Mouse (Mus musculus) midbrain, postnatal 0 days (tissue): ENCODE data around the gene Cdk6. TPM values are rescaled to one million over a fixed set of nuclear protein-coding genes. Genes with fewer than 3 reads are reported as not detected.

Source experiments
- ATAC-seq: fragments of 200-750 bp; cut with Nextera tagmentation; 2 replicates; pipeline ENCODE4 v1.8.0; 2017; ENCODE audit warnings: moderate number of reproducible peaks, mild to moderate bottlenecking, moderate TSS enrichment, moderate library complexity; ENCODE audit not compliant: low FRiP score
- DNase-seq: peaks from one replicate; pipeline ENCODE4 v3.0.0-alpha.2; 2015; ENCODE audit warnings: low spot score
- H3K27ac ChIP-seq: fragments of 300-500 bp; sonication (generic); 2 replicates; pipeline ENCODE4 v1.5.1; 2014; ENCODE audit warnings: low read depth, mild to moderate bottlenecking, low read length, mixed read lengths
- H3K27me3 ChIP-seq: fragments of 300-500 bp; sonication (generic); 2 replicates; pipeline ENCODE4 v1.6.1; 2014; ENCODE audit warnings: low read length, control low read depth, mixed read lengths; ENCODE audit not compliant: insufficient read depth
- H3K36me3 ChIP-seq: fragments of 300-500 bp; sonication (generic); 2 replicates; pipeline ENCODE4 v1.6.1; 2014; ENCODE audit warnings: low read length, control low read depth, mixed read lengths; ENCODE audit not compliant: insufficient read depth
- H3K4me1 ChIP-seq: fragments of 300-500 bp; sonication (generic); 2 replicates; pipeline ENCODE4 v1.6.1; 2014; ENCODE audit warnings: mild to moderate bottlenecking, control low read depth, antibody characterized with exemption, low read length, mixed read lengths; ENCODE audit not compliant: insufficient read depth
- H3K4me2 ChIP-seq: fragments of 300-500 bp; sonication (generic); 2 replicates; pipeline ENCODE4 v1.6.1; 2014; ENCODE audit warnings: low read depth, mild to moderate bottlenecking, low read length, mixed read lengths; ENCODE audit not compliant: poor library complexity, severe bottlenecking
- H3K4me3 ChIP-seq: fragments of 300-500 bp; sonication (generic); 2 replicates; pipeline ENCODE4 v1.5.1; 2014; ENCODE audit warnings: low read depth, mild to moderate bottlenecking, low read length, moderate library complexity
- H3K9ac ChIP-seq: fragments of 300-500 bp; sonication (generic); replicated peaks from 2 replicates; pipeline ENCODE4 v1.6.1; 2014; ENCODE audit warnings: mild to moderate bottlenecking, low read length, moderate library complexity, mixed read lengths; ENCODE audit not compliant: poor library complexity, severe bottlenecking
- H3K9me3 ChIP-seq: fragments of 300-500 bp; sonication (generic); 2 replicates; pipeline ENCODE4 v1.6.1; 2016; ENCODE audit warnings: low read length, control low read depth
- CTCF ChIP-seq: IDR thresholded peaks from 2 replicates; pipeline ENCODE4 v1.5.1; 2016; ENCODE audit warnings: antibody characterized with exemption, mild to moderate bottlenecking
- WGBS: fragments of 180-500 bp; shearing (Covaris S2); extraction: QIAGEN DNeasy Blood & Tissue Kit; methylation state at CpG from one replicate; pipeline ENCODE4 v1.1.7; 2014; 5-methylcytosine and 5-hydroxymethylcytosine counted together
- polyA plus RNA-seq: library from polyadenylated mRNA; unstranded; fragments of >200 nt; fragmentation: Nextera tagmentation; extraction: Ambion mirVana; gene quantifications from 2 replicates; pipeline ENCODE4 v1.2.1, GENCODE M21; 2015
- total RNA-seq: library from RNA; depleted of rRNA; stranded (reverse); fragments of >200 nt; gene quantifications from 2 replicates; pipeline ENCODE4 v1.2.3, GENCODE M21; 2014; rRNA removed

Gene Cdk6
- total and polyA plus RNA-seq, 2 experiments from 2014 or later = 4.0 to 7.1 TPM

DNA sequence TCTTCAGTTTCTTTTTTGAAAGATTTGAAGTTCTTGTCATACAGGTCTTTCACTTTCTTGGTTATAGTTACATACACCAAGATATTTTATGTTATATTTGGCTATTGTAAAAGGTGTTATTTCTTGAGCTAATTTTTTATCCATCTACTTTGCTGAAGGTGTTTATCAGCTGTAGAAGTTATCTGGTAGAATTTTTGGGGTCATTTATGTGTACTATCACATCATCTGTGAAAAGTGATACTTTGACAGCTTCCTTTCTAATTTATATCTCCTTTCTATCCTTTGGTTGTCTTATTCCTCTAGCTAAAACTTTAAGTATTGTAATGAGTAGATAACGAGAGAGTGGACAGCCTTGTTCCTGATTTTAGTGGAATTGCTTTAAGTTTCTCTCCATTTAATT, 210.2 kb downstream of the Cdk6 start:
- peaks cover 16% of the 10 kb centered on the region for H3K36me3 ChIP-seq
- H3K9ac ChIP-seq = no peak overlapping the region
- no peaks in the 10 kb centered on the region for H3K27me3 ChIP-seq
- no peak overlapping the region for H3K4me2 ChIP-seq
- H3K9me3 ChIP-seq = no peaks in the 10 kb centered on the region
- DNase-seq = no peak
- 100% methylated on average over 1 of the region's 1 CpGs for WGBS
- no peak overlapping the region for H3K27ac ChIP-seq
- no peak for ATAC-seq
- no peak for TF ChIP-seq CTCF
- no peak overlapping the region for H3K4me3 ChIP-seq
- H3K4me1 ChIP-seq = no peaks in the 10 kb centered on the region

DNA sequence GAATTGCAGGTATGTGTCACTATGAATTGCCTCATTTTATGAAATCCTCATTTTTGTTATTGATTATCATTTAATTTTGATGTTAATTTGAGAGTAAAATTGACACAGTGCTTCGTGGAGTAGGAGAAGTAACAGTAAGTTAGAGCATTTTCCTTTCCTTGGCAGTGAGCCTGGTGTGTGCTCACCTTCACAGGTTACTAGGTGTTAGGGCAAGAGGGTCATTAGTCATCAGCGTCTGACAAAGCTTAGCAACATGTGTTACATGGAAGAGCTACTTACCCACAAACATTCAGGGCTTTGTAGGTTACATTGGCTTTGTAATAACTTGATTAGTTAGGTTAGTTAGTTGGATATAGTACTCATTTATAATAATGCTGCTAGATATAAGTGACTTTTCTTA, 212.9 kb downstream of the Cdk6 start:
- TF ChIP-seq CTCF = no peak
- 94% methylated on average over 2 of the region's 2 CpGs for WGBS
- Histone ChIP-seq H3K9me3 (no peaks in the 10 kb centered on the region), H3K27ac (no peak overlapping the region), H3K4me2 (no peak overlapping the region), H3K4me1 (no peaks in the 10 kb centered on the region), H3K9ac (no peak overlapping the region), H3K4me3 (no peak overlapping the region), H3K27me3 (no peaks in the 10 kb centered on the region), H3K36me3 (peaks cover 26% of the 10 kb centered on the region)
- no peak for ATAC-seq
- DNase-seq = no peak

DNA sequence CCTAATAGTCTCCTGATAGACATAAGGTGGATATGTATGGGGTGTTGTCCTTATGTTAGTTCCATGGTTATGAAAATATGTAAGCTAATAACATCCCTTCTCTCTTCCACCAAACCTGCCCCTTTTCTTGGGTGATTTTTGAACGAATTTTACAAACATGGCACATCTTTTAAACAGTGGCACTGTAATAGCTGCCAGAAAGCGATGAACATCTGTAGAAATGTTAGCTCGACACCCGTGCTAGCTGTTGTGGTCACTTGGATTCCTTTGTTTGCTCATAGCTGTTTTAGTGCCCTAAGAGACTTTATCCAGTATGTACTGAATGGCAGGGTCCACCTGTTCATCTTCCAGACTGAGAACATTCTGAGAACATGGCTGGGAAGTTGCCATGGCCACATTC, 230.0 kb downstream of the Cdk6 start, which contains the start of gene 1700109H08Rik:
Gene 1700109H08Rik, plus strand, starts transcription at position 301 of the 400 bp plus-strand sequence.
- no peak within 1 kb of the TSS for H3K4me2 ChIP-seq
- DNase-seq (no peak), ATAC-seq (no peak)
- no peak for TF ChIP-seq CTCF
- no peak within 1 kb of the TSS for H3K4me3 ChIP-seq
- H3K9me3 ChIP-seq = no peaks in the 10 kb centered on the region
- no peak within 1 kb of the TSS for H3K9ac ChIP-seq
- no peaks in the 10 kb centered on the region for H3K27me3 ChIP-seq
- WGBS = 97% methylated on average over 4 of the region's 4 CpGs
- peaks cover 58% of the 10 kb centered on the region for H3K36me3 ChIP-seq
- H3K27ac ChIP-seq = no peak within 1 kb of the TSS
- no peaks in the 10 kb centered on the region for H3K4me1 ChIP-seq

DNA sequence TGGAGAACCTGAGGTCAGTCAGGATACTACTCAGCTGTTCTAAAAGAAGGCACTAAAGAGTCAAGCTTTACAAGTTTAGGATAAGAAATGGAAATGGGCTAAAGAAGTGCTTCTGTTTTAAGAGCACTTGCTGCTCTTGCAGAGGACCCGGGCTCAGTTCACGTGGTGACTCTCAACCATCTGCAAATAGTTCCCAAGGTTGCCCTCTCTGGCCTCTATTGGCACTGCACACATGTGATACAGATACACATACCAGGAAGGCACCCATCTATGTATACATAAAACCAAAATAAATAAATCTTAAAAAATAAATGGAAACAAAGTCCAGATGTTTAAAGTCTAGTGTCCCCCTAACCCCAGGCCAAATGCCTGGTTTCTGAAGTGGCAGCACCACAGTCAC, 233.5 kb downstream of the Cdk6 start:
- H3K27me3 ChIP-seq = no peaks in the 10 kb centered on the region
- H3K36me3 ChIP-seq = peaks cover 66% of the 10 kb centered on the region
- DNase-seq (no peak), ATAC-seq (no peak)
- no peaks in the 10 kb centered on the region for H3K4me1 ChIP-seq
- no peak overlapping the region for H3K4me2 ChIP-seq
- no peak overlapping the region for H3K27ac ChIP-seq
- whole genome bisulfite sequencing = 95% methylated on average over 2 of the region's 2 CpGs
- H3K4me3 ChIP-seq = no peak overlapping the region
- H3K9ac ChIP-seq = no peak overlapping the region
- no peak for TF ChIP-seq CTCF
- no peaks in the 10 kb centered on the region for H3K9me3 ChIP-seq

DNA sequence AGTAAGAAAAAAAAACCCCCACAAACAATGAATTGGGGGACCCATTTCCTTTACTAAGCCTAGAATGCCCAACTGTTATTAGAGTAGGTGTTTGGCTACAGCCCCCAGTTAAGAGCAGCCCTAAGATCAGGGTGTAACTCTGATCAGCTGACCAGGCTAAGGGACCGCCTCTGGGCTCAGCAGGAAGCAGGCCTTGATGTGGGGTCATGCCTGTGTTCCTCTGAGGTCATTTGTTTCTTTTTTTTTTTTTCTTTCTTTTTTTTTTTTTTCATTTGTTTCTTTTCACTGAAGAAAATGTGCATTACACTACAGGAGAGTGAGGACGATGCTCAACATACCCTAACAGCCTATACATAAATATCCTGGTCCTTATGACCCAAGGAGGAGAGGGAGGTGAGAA, 236.7 kb downstream of the Cdk6 start:
- Histone ChIP-seq H3K4me2 (no peak overlapping the region), H3K27ac (no peak overlapping the region), H3K36me3 (peaks cover 55% of the 10 kb centered on the region), H3K9me3 (no peaks in the 10 kb centered on the region), H3K4me3 (no peak overlapping the region), H3K9ac (no peak overlapping the region), H3K27me3 (no peaks in the 10 kb centered on the region), H3K4me1 (no peaks in the 10 kb centered on the region)
- WGBS = 89% methylated on average over 2 of the region's 2 CpGs
- DNase-seq (no peak), ATAC-seq (no peak)
- no peak for TF ChIP-seq CTCF

DNA sequence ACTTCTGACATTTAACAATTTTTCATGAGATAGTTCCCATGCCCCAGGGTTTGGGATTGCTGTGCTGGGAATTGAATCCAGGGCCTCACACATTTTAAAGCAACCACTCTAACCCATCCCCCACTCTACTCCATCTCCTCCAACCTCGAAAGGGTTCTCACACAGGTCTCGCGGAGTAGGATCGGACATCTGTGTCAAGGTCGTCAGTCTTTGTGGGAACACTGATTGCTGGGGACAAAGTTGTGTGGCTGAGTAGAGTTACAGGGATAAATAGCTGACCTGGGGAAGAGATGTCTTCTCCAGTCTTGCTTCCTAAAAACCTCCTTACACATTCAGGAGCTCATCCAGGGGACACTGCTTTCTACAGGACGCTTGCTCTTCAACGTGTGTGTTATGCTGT, 237.8 kb downstream of the Cdk6 start:
- ATAC-seq (no peak), DNase-seq (no peak)
- Histone ChIP-seq H3K27ac (no peak overlapping the region), H3K9me3 (no peaks in the 10 kb centered on the region), H3K4me1 (no peaks in the 10 kb centered on the region), H3K4me3 (no peak overlapping the region), H3K27me3 (no peaks in the 10 kb centered on the region), H3K4me2 (no peak overlapping the region), H3K36me3 (peaks cover 53% of the 10 kb centered on the region), H3K9ac (no peak overlapping the region)
- 96% methylated on average over 7 of the region's 7 CpGs for WGBS
- no peak for TF ChIP-seq CTCF

Other genes starting within 250 kb of the Cdk6 start
- 23.9 and 24.3 TPM in 2 replicates for gene Fam133b, start 202.3 kb downstream of the Cdk6 start, total RNA-seq
- 20.3 and 25.1 TPM in 2 replicates for gene Fam133b, start 202.3 kb downstream of the Cdk6 start, polyA plus RNA-seq
- gene 1700109H08Rik, start 230.1 kb downstream of the Cdk6 start, total RNA-seq = 3.0 and 9.2 TPM in 2 replicates
- 1.5 and 2.2 TPM in 2 replicates for gene 1700109H08Rik, start 230.1 kb downstream of the Cdk6 start, polyA plus RNA-seq